Mouse (Mus musculus): ENCODE data around the gene Catsperd. TPM values are rescaled to one million over a fixed set of nuclear protein-coding genes. Genes with fewer than 3 reads are reported as not detected.

Gene Catsperd
- 3.9 TPM for polyA plus RNA-seq (2017; shearing (Covaris generic))

GRCm38 (mm10) chr17:56627530-56628277 lies at the start of gene Catsperd:
Catsperd (plus strand) TSS chr17:56628143.

DNA sequence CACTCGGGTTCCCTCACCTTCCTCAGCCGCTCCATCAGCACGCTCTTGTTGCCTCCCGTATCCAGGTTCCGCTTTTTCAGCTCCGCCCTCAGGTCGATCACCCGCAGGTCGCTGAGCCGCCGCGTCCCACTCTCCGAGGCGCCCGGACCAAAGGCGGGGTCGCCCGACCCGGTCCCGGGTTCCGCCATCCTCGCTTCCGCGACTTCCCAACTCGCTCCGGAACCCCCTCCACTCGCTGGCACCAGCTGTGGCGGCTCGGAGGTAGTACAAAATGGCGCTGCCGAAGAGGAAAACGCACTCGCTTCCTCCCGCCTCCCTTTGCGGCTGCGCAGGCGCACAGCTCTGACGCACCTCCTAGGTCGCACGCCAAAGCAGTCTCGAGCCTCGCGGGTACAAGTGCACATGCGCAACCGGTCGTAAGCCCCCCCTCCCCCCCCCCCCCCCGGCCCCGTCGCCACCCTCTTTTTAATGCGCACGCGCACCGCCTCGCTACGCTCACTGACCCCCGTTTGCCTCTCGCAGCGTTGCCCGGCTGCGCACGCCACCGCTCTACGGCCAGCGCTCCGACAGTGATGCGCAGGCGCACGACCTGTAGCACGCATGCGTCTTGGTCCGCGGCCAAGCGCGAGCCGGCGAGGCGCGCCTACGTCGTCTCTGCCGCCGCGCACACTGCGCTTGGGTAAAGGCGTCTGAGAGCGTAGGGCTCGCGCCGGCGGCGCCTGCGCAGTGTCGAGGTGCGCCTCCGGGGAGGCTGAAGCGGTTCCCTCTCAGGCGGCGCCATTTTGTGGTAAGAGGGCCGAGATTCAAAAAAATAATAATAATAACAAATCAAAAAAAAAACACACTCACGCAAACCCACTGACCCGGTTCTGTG lies 43.4 kb upstream of the Catsperd start, which contains the start of the genes Safb2 and Safb:
Gene Safb2, minus strand, starts transcription at position 329 of the 874 bp plus-strand sequence.
Gene Safb, plus strand, starts transcription at position 569 of the 874 bp plus-strand sequence.

DNA sequence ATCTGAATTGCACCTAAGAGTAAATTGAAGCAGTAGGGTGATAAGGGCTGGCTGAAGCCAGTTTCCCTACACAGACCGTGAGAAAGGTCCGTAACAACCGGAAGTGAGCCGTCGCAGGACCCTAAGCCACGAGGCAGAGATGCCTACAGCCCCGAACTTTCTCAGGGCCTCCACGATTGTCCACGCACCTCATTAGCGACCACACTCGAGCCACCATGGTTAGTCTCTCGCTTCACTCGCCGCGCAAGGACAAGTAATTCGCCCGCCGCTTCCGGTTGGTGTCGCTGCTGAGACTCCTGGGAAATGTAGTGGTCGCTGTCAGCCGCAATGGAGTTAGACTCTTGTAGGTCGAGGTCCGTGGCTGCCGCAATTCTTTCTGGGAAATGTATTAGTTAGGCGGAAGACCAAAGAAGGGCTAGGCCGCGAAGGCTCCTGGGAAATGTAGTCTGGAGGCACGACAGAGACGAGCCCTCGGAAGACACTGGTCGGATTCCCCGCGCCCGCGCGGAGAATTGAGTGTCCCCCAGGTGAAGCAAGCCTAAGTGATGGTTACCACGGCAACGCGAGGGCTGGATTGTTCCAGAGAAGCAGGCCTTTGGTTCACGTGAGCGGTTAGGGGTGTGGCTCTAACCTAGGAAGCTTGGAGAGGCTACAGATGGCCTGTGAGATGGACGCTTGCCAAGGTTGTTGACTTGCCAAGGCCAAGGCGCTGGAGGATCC lies 18.3 kb upstream of the Catsperd start, which contains the start of gene 2410015M20Rik:
Gene 2410015M20Rik, minus strand, starts transcription at position 320 of the 720 bp plus-strand sequence.

DNA sequence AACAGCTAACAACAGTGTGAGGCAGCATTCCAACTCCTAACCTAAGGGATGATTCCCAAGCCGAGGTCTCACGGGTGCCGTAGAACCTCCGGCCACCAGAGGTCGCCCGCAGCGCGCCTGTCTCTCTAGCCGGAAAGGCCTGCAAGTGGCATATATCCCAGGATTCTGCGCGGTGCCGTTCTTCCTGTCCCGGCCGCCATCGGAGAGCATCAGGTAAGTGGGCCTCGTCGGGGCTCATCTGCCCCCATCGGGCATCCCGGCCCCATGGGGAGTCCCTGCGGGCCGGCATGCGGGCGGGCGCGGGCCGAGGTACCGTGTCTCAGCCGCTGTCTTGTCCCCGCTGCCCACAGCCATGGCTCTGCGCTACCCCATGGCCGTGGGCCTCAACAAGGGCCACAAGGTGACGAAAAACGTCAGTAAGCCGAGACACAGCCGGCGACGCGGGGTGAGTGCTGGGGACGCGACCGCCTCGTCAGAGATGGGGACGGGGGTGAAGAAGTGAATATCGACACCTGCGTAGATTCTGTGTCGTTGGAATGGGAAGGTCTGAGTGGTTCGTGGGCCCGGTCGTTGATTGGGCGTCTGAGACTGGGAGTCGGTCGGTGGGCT lies 14.6 kb upstream of the Catsperd start, which contains the start of gene Rpl36:
Gene Rpl36, plus strand, starts transcription at position 181 of the 609 bp plus-strand sequence.

GRCm38 (mm10) chr17:56626754-56627470 lies 1.0 kb upstream of the Catsperd start, which contains the start of gene Lonp1:
Lonp1 (minus strand) TSS chr17:56626887.

GRCm38 (mm10) chr17:56672941-56673646 lies 45.2 kb downstream of the Catsperd start, which contains the start of gene Ranbp3:
Ranbp3 (plus strand) TSS chr17:56673294.

Other genes starting within 250 kb of the Catsperd start
- 13.4 TPM for gene Ptprs, start 151.7 kb upstream of the Catsperd start, polyA plus RNA-seq (2017; shearing (Covaris generic))
- gene Znrf4, start 115.7 kb upstream of the Catsperd start, polyA plus RNA-seq (2017; shearing (Covaris generic)) = not detected
- gene Gm20219, start 73.8 kb upstream of the Catsperd start, polyA plus RNA-seq (2017; shearing (Covaris generic)) = 1.2 TPM
- 187 TPM for gene Safb2, start 43.6 kb upstream of the Catsperd start, polyA plus RNA-seq (2017; shearing (Covaris generic))
- gene Safb, start 43.3 kb upstream of the Catsperd start, polyA plus RNA-seq (2017; shearing (Covaris generic)) = 154 TPM
- 219 TPM for gene 2410015M20Rik, start 18.4 kb upstream of the Catsperd start, polyA plus RNA-seq (2017; shearing (Covaris generic))
- gene Rpl36, start 14.7 kb upstream of the Catsperd start, polyA plus RNA-seq (2017; shearing (Covaris generic)) = 2,149 TPM
- 8.1 TPM for gene Lonp1, start 1.3 kb upstream of the Catsperd start, polyA plus RNA-seq (2017; shearing (Covaris generic))
- 111 TPM for gene Ranbp3, start 45.2 kb downstream of the Catsperd start, polyA plus RNA-seq (2017; shearing (Covaris generic))
- gene Ndufa11, start 89.6 kb downstream of the Catsperd start, polyA plus RNA-seq (2017; shearing (Covaris generic)) = 290 TPM
- gene Vmac, start 89.9 kb downstream of the Catsperd start, polyA plus RNA-seq (2017; shearing (Covaris generic)) = 4.2 TPM
- gene Nrtn, start 129.4 kb downstream of the Catsperd start, polyA plus RNA-seq (2017; shearing (Covaris generic)) = not detected
- gene Dus3l, start 136.6 kb downstream of the Catsperd start, polyA plus RNA-seq (2017; shearing (Covaris generic)) = 56.0 TPM
- 1.6 TPM for gene Prr22, start 142.1 kb downstream of the Catsperd start, polyA plus RNA-seq (2017; shearing (Covaris generic))
- 1.5 TPM for gene Rfx2, start 202.9 kb downstream of the Catsperd start, polyA plus RNA-seq (2017; shearing (Covaris generic))
- gene Acsbg2, start 246.3 kb downstream of the Catsperd start, polyA plus RNA-seq (2017; shearing (Covaris generic)) = not detected
- gene 1700061G19Rik, start 247.3 kb downstream of the Catsperd start, polyA plus RNA-seq (2017; shearing (Covaris generic)) = not detected

Measured in activated CD4-positive, CD25-positive, alpha-beta regulatory T cell, adult 9 weeks (primary cell).